Mouse (Mus musculus): ENCODE results near the gene Sdsl. TPM values are rescaled to one million over a fixed set of nuclear protein-coding genes. Genes with fewer than 3 reads are reported as not detected.

Sdsl gene
- polyA plus RNA-seq, 1 experiment from 2014 or later = 5.1 TPM

GRCm38 (mm10) chr5:120499202-120499601 lies 26.6 kb upstream of the Sdsl start:
- no peak overlapping the region for H3K4me3 ChIP-seq (ENCODE audit: low read depth, low read length)
- ATAC-seq = no peak

GRCm38 (mm10) chr5:120497071-120497470 lies 24.5 kb upstream of the Sdsl start:
- WGBS = 94% methylated on average over 3 of the region's 3 CpGs
- no peak for ATAC-seq
- Histone ChIP-seq H3K9me3 (replicated peaks; ENCODE audit: control insufficient read depth, low read length, poor library complexity, severe bottlenecking) (no peaks in the 10 kb centered on the region), H3K4me1 (ENCODE audit: control insufficient read depth, insufficient read depth, low read length) (peaks cover 2% of the 10 kb centered on the region; the same call in 1 of the 2 replicates), H3K9ac (ENCODE audit: low read depth, low read length) (no peak overlapping the region), H3K27ac (ENCODE audit: low read length) (no peak overlapping the region), H3K36me3 (ENCODE audit: control insufficient read depth, insufficient read depth, low read length) (peaks cover 14% of the 10 kb centered on the region; the same call in 1 of the 2 replicates), H3K4me2 (ENCODE audit: low read length) (no peak overlapping the region), H3K27me3 (ENCODE audit: control insufficient read depth, insufficient read depth, low read depth, low read length) (no peaks in the 10 kb centered on the region), H3K4me3 (ENCODE audit: low read depth, low read length) (no peak overlapping the region)

More at GRCm38 (mm10) chr5:120499202-120499601, 26.6 kb upstream of the Sdsl start:
- H3K9me3 ChIP-seq (replicated peaks; ENCODE audit: control insufficient read depth, low read length, poor library complexity, severe bottlenecking) = no peaks in the 10 kb centered on the region
- no peak overlapping the region for H3K4me2 ChIP-seq (ENCODE audit: low read length)
- 84% methylated on average over 4 of the region's 4 CpGs for WGBS
- H3K9ac ChIP-seq (ENCODE audit: low read depth, low read length) = no peak overlapping the region
- no peak overlapping the region for H3K27ac ChIP-seq (ENCODE audit: low read length)
- 0 out of 2 replicates have a peak, but pooled peaks cover 3% of the 10 kb centered on the region for H3K36me3 ChIP-seq (ENCODE audit: control insufficient read depth, insufficient read depth, low read length)
- no peaks in the 10 kb centered on the region for H3K27me3 ChIP-seq (ENCODE audit: control insufficient read depth, insufficient read depth, low read depth, low read length)
- peaks cover 9% of the 10 kb centered on the region; the same call in 1 of the 2 replicates for H3K4me1 ChIP-seq (ENCODE audit: control insufficient read depth, insufficient read depth, low read length)

- no peak overlapping the region for H3K27ac ChIP-seq (ENCODE audit: low read length)
- no peaks in the 10 kb centered on the region for H3K9me3 ChIP-seq (replicated peaks; ENCODE audit: control insufficient read depth, low read length, poor library complexity, severe bottlenecking)
- no peak overlapping the region for H3K4me2 ChIP-seq (ENCODE audit: low read length)
- H3K4me1 ChIP-seq (ENCODE audit: control insufficient read depth, insufficient read depth, low read length) = no peaks in the 10 kb centered on the region
- H3K27me3 ChIP-seq (ENCODE audit: control insufficient read depth, insufficient read depth, low read depth, low read length) = no peaks in the 10 kb centered on the region
- peaks cover 14% of the 10 kb centered on the region; the same call in 1 of the 2 replicates for H3K36me3 ChIP-seq (ENCODE audit: control insufficient read depth, insufficient read depth, low read length)
- 89% methylated on average over 13 of the region's 13 CpGs for WGBS
- ATAC-seq = no peak
- no peak overlapping the region for H3K4me3 ChIP-seq (ENCODE audit: low read depth, low read length)
- no peak overlapping the region for H3K9ac ChIP-seq (ENCODE audit: low read depth, low read length)
Measured at GRCm38 (mm10) chr5:120495703-120496226, 23.2 kb upstream of the Sdsl start.

- H3K4me1 ChIP-seq (ENCODE audit: control insufficient read depth, insufficient read depth, low read length) = no peaks in the 10 kb centered on the region
- H3K4me3 ChIP-seq (ENCODE audit: low read depth, low read length) = no peak overlapping the region
- 81% methylated on average over 10 of the region's 10 CpGs for WGBS
- no peak overlapping the region for H3K9ac ChIP-seq (ENCODE audit: low read depth, low read length)
- H3K36me3 ChIP-seq (ENCODE audit: control insufficient read depth, insufficient read depth, low read length) = peaks cover 14% of the 10 kb centered on the region; the same call in 1 of the 2 replicates
- no peak overlapping the region for H3K4me2 ChIP-seq (ENCODE audit: low read length)
- no peaks in the 10 kb centered on the region for H3K27me3 ChIP-seq (ENCODE audit: control insufficient read depth, insufficient read depth, low read depth, low read length)
- no peaks in the 10 kb centered on the region for H3K9me3 ChIP-seq (replicated peaks; ENCODE audit: control insufficient read depth, low read length, poor library complexity, severe bottlenecking)
- no peak for ATAC-seq
- no peak overlapping the region for H3K27ac ChIP-seq (ENCODE audit: low read length)
Measured at GRCm38 (mm10) chr5:120495064-120495702, 22.6 kb upstream of the Sdsl start.

GRCm38 (mm10) chr5:120493873-120494395 lies 21.3 kb upstream of the Sdsl start:
- no peak overlapping the region for H3K27ac ChIP-seq (ENCODE audit: low read length)
- no peaks in the 10 kb centered on the region for H3K27me3 ChIP-seq (ENCODE audit: control insufficient read depth, insufficient read depth, low read depth, low read length)
- no peaks in the 10 kb centered on the region for H3K4me1 ChIP-seq (ENCODE audit: control insufficient read depth, insufficient read depth, low read length)
- 75% methylated on average over 9 of the region's 9 CpGs for WGBS
- H3K4me2 ChIP-seq (ENCODE audit: low read length) = no peak overlapping the region
- no peak overlapping the region for H3K4me3 ChIP-seq (ENCODE audit: low read depth, low read length)
- ATAC-seq = no peak
- H3K36me3 ChIP-seq (ENCODE audit: control insufficient read depth, insufficient read depth, low read length) = peaks cover 14% of the 10 kb centered on the region; the same call in 1 of the 2 replicates
- no peak overlapping the region for H3K9ac ChIP-seq (ENCODE audit: low read depth, low read length)
- no peaks in the 10 kb centered on the region for H3K9me3 ChIP-seq (replicated peaks; ENCODE audit: control insufficient read depth, low read length, poor library complexity, severe bottlenecking)

- H3K4me1 ChIP-seq (ENCODE audit: control insufficient read depth, insufficient read depth, low read length) = no peaks in the 10 kb centered on the region
- H3K4me3 ChIP-seq (ENCODE audit: low read depth, low read length) = no peak overlapping the region
- no peak overlapping the region for H3K4me2 ChIP-seq (ENCODE audit: low read length)
- H3K9me3 ChIP-seq (replicated peaks; ENCODE audit: control insufficient read depth, low read length, poor library complexity, severe bottlenecking) = no peaks in the 10 kb centered on the region
- 83% methylated on average over 6 of the region's 6 CpGs for WGBS
- H3K27ac ChIP-seq (ENCODE audit: low read length) = no peak overlapping the region
- ATAC-seq = no peak
- H3K36me3 ChIP-seq (ENCODE audit: control insufficient read depth, insufficient read depth, low read length) = peaks cover 13% of the 10 kb centered on the region; the same call in 1 of the 2 replicates
- H3K9ac ChIP-seq (ENCODE audit: low read depth, low read length) = no peak overlapping the region
- no peaks in the 10 kb centered on the region for H3K27me3 ChIP-seq (ENCODE audit: control insufficient read depth, insufficient read depth, low read depth, low read length)
Measured at GRCm38 (mm10) chr5:120493440-120493839, 20.8 kb upstream of the Sdsl start.

GRCm38 (mm10) chr5:120492437-120492836 lies 19.8 kb upstream of the Sdsl start:
- no peaks in the 10 kb centered on the region for H3K4me1 ChIP-seq (ENCODE audit: control insufficient read depth, insufficient read depth, low read length)
- 67% methylated on average over 11 of the region's 11 CpGs for WGBS
- H3K9me3 ChIP-seq (replicated peaks; ENCODE audit: control insufficient read depth, low read length, poor library complexity, severe bottlenecking) = no peaks in the 10 kb centered on the region
- no peak overlapping the region for H3K4me2 ChIP-seq (ENCODE audit: low read length)
- no peaks in the 10 kb centered on the region for H3K27me3 ChIP-seq (ENCODE audit: control insufficient read depth, insufficient read depth, low read depth, low read length)
- ATAC-seq = no peak
- H3K9ac ChIP-seq (ENCODE audit: low read depth, low read length) = no peak overlapping the region
- H3K4me3 ChIP-seq (ENCODE audit: low read depth, low read length) = no peak overlapping the region
- H3K27ac ChIP-seq (ENCODE audit: low read length) = no peak overlapping the region
- H3K36me3 ChIP-seq (ENCODE audit: control insufficient read depth, insufficient read depth, low read length) = peaks cover 11% of the 10 kb centered on the region; the same call in 1 of the 2 replicates

- H3K9ac ChIP-seq (ENCODE audit: low read depth, low read length) = no peak overlapping the region
Measured at GRCm38 (mm10) chr5:120490679-120491192, 18.1 kb upstream of the Sdsl start.

GRCm38 (mm10) chr5:120487844-120488243 lies 15.2 kb upstream of the Sdsl start:
- Histone ChIP-seq H3K9me3 (replicated peaks; ENCODE audit: control insufficient read depth, low read length, poor library complexity, severe bottlenecking) (no peaks in the 10 kb centered on the region), H3K27me3 (ENCODE audit: control insufficient read depth, insufficient read depth, low read depth, low read length) (no peaks in the 10 kb centered on the region)

More at GRCm38 (mm10) chr5:120490679-120491192, 18.1 kb upstream of the Sdsl start:
- 77% methylated on average over 8 of the region's 8 CpGs for WGBS
- H3K27ac ChIP-seq (ENCODE audit: low read length) = no peak overlapping the region
- no peak overlapping the region for H3K4me3 ChIP-seq (ENCODE audit: low read depth, low read length)
- no peaks in the 10 kb centered on the region for H3K4me1 ChIP-seq (ENCODE audit: control insufficient read depth, insufficient read depth, low read length)
- no peaks in the 10 kb centered on the region for H3K9me3 ChIP-seq (replicated peaks; ENCODE audit: control insufficient read depth, low read length, poor library complexity, severe bottlenecking)
- H3K27me3 ChIP-seq (ENCODE audit: control insufficient read depth, insufficient read depth, low read depth, low read length) = no peaks in the 10 kb centered on the region
- no peak for ATAC-seq
- no peak overlapping the region for H3K4me2 ChIP-seq (ENCODE audit: low read length)
- H3K36me3 ChIP-seq (ENCODE audit: control insufficient read depth, insufficient read depth, low read length) = peaks cover 24% of the 10 kb centered on the region; the same call in 1 of the 2 replicates

More at GRCm38 (mm10) chr5:120487844-120488243, 15.2 kb upstream of the Sdsl start:
- Histone ChIP-seq H3K36me3 (ENCODE audit: control insufficient read depth, insufficient read depth, low read length) (peaks cover 21% of the 10 kb centered on the region; the same call in 1 of the 2 replicates), H3K4me3 (ENCODE audit: low read depth, low read length) (no peak overlapping the region), H3K27ac (ENCODE audit: low read length) (no peak overlapping the region), H3K4me2 (ENCODE audit: low read length) (no peak overlapping the region), H3K9ac (ENCODE audit: low read depth, low read length) (no peak overlapping the region), H3K4me1 (ENCODE audit: control insufficient read depth, insufficient read depth, low read length) (no peaks in the 10 kb centered on the region)
- 89% methylated on average over 8 of the region's 8 CpGs for WGBS
- no peak for ATAC-seq

All from midbrain, embryonic 16.5 days (tissue).